Mouse (Mus musculus) gastrocnemius, postnatal 36 days (tissue): ENCODE results near the gene Hs6st3. TPM values are rescaled to one million over a fixed set of nuclear protein-coding genes. Genes with fewer than 3 reads are reported as not detected.
"Not testable (repeated sequence)": the region's sequence is repeated elsewhere in the genome, so short reads cannot be mapped to it uniquely, and the experiment has no call there.

Source experiments
- DNase-seq, 2 experiments: peaks; one replicate each; pipeline ENCODE4 v3.0.0; 2022
- intact Hi-C: fragments of 180-260 bp; cut with DNase I; formaldehyde crosslinking; loops from one replicate; pipeline ENCODE4 v1.15.1; 2025
- total RNA-seq, 2 experiments: library from RNA; stranded (reverse); gene quantifications; 2 replicates each; pipeline ENCODE4 v1.2.3; 2021

Hs6st3 gene
- total RNA-seq, 2 experiments from 2014 or later, result not detected

DNA sequence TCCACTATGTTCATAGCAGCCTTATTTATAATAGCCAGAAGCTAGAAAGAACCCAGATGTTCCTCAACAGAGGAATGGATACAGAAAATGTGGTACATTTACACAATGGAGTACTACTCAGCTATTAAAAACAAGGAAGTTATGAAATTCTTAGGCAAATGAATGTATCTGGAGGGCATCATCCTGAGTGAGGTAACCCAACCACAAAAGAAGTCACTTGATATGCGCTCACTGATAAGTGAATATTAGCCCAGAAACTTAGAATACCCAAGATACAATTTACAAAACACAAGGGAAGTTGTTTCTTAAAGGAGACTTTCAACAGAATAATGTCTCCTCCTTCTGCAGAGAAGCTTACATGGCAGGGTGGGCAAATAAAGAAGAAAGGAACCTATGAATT lies 449.2 kb downstream of the Hs6st3 start:
- intact Hi-C loops, result loop anchor here (5.0 kb wide), 1 partner anchor 265 kb away; no protein-coding TSS in a partner anchor
- DNase-seq, result not testable (repeated sequence)

DNA sequence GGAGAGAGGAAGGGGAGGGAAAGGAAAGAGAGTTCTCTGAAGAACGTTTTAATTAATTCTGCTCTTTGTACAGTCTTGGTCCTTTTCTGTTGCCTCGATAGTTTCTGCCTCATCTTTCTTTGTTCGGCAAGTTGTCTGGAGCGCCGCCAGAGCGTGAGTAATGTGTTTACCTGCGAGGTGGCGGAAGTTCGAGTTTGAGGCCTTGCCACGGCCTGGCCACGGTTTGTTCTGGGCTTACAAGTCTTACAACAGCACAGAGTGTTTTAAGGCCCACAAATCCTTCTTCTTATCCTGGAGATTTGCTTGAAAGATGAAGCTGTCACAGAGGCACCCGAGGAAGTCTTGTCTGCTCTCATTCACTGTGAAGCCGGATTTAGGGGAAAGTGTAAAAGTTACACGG lies 466.2 kb downstream of the Hs6st3 start:
- DNase-seq, result no peak
- intact Hi-C loops, result no loop called here

DNA sequence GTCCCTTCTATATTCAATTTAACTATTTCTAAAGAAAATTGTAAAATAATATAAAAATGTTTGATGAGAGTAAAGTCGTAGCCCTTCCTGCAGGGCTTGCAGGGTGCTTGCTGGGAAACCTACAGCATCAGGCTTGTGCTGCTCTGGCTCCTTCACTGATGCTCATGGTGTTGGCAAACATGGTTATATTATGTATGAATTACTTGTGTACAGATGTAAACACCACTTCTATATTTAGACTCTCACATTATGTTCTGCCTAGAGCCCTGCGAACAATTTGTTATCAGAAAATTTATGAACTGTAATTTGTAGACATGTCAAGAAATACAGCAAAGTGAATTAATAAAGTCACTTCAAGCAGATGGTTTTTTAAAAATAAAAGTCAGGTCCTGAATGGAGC lies 474.7 kb downstream of the Hs6st3 start:
- intact Hi-C loops, result no loop called here
- DNase-seq, result no peak

DNA sequence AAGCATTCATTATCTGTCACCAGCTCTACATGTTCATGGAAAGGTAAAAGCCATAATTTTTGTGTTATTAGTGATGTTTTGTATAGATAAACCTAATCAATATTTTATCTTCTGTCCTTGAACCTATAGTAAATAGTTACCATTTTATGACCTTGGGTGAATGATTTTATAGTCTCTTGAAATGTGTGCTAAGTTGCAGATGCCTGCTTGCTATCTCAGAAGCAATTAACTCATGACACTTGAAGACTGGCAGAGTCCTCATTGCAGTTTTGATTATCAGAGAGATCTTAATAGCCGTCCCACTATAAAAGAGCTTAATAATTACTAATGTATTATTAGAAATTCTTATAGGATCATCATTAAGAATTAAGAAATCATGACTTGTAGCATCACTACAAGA lies 491.0 kb downstream of the Hs6st3 start:
- DNase-seq, result no peak
- intact Hi-C loops, result no loop called here

DNA sequence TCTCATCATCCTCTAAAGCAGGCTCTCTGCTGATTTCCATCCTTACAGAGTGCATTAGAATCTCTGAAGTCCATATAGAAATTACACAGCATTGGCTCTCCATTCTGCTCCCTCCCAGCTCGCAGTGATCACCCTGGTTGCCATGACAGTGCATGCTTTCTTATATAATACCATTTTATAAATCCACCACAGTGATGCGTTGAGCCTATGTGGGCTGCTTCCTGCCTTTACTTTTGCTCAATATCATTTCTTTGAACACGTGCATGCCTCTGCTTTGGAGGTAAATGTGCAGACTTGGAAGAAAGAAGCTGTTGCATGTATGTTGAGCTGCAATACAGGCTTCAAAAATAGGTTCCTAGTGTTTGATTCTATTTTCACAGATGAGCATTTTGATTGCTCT lies 494.9 kb downstream of the Hs6st3 start:
- no peak for DNase-seq
- intact Hi-C loops, result no loop called here

DNA sequence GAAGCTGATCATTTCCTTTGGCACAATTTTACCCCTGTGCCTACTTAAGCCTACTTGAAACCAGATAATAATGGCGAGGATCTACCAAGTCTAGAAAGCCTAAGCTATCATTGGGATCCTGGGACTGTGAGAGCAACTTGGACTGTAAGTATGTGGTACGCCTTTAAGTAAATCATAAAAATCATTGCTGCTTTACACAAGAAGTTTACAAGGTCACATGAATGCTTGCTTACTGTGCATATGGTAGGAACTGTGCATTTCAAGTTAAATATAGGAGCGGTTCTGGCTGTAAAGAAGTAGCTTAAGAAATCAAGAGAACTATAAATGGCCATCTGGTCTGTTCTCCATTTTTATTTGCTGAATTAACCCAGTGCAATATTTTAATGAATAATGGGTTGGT lies 495.5 kb downstream of the Hs6st3 start:
- intact Hi-C loops, result no loop called here

DNA sequence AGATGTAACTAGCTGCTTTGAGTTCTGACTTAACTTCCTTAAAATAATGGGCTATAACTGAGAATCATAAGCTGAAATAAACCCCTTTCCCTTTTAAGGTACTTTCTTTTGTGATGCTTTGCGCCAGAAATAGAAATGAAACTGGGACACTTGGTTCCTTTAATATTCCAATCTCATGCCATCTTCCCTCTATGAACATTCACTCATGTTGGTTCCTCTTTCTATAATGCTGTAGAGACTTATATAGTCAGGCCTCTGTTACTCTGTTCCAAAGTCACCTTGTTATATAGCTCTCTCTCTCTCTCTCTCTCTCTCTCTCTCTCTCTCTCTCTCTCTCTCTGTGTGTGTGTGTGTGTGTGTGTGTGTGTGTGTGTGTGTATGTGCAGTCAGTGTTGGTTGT lies 504.7 kb downstream of the Hs6st3 start:
- intact Hi-C loops, result no loop called here
- DNase-seq, result no peak

More for the DNA sequence above, 495.5 kb downstream of the Hs6st3 start:
- no peak for DNase-seq

DNA sequence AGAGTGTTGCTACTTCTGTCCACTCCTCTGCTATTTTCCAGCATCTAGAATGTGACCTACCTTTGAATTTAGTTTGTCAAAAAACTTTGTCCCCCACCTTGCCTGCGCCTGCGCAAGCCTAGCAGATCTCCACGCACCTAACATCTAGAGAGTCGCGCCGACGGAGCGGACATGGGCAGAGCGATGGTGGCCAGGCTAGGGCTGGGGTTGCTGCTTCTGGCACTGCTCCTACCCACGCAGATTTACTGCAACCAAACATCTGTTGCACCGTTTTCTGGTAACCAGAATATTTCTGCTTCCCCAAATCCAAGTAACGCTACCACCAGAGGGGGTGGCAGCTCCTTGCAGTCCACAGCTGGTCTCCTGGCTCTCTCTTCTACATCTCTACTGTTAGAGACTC lies 505.7 kb downstream of the Hs6st3 start:
- intact Hi-C loops, result no loop called here
- DNase-seq, result no peak

DNA sequence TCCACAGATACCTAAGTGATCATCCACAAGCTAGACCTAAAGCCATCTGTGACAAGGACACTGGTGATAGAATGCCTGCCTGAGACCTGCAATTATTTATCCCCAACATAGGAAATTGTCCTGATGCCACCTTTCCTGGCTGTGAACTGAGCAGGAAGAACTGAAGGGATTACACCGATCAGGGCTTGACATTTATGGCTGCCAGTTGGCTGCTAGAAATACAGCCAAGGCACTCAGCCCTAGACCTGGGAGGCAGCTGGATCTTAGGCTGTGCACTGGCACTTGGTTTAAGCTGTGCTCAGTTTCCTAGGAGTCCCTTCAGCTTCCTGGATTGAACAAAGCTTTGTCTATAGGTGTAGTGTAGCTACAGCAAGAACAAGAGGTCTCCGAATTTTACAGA lies 518.8 kb downstream of the Hs6st3 start:
- DNase-seq, result no peak
- intact Hi-C loops, result no loop called here

DNA sequence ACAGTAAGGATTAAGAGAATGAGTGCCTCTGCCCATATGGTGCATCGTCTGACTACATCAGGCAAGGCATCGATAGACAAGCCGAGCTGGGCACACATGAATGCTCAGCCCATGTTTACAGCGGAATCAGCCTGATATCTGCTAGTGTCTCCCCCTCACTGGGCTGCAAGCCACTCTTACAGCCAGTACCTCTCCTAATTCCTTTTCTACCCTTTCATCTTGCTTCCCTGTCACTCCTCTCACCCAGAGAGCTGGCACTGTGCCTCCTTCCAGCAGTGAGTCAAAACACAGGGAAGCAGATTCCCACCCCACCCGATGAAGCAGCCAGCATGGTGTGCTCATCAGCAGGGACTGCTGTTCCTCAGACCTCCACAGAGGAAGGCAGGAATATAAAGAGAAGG lies 527.6 kb downstream of the Hs6st3 start:
- intact Hi-C loops, result no loop called here
- no peak for DNase-seq

DNA sequence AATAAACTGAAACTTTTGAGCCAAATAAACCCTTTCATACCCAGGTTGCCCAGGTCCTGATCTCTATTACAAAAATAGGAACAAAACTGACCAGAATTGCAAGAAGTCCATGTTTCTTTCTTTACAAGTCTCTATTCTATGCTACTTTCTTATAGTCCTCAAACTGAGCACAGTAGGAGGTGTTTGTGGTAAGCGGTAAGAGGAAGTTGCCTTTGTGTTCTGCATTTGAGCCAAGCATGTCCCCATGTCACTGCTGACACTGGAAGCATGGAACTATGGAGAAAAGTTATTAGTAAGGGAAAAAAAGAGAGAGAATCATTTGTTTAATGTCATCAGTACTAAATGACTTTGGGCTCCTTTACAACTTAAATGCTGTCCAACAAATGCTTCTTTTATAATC lies 529.3 kb downstream of the Hs6st3 start:
- intact Hi-C loops, result no loop called here

DNA sequence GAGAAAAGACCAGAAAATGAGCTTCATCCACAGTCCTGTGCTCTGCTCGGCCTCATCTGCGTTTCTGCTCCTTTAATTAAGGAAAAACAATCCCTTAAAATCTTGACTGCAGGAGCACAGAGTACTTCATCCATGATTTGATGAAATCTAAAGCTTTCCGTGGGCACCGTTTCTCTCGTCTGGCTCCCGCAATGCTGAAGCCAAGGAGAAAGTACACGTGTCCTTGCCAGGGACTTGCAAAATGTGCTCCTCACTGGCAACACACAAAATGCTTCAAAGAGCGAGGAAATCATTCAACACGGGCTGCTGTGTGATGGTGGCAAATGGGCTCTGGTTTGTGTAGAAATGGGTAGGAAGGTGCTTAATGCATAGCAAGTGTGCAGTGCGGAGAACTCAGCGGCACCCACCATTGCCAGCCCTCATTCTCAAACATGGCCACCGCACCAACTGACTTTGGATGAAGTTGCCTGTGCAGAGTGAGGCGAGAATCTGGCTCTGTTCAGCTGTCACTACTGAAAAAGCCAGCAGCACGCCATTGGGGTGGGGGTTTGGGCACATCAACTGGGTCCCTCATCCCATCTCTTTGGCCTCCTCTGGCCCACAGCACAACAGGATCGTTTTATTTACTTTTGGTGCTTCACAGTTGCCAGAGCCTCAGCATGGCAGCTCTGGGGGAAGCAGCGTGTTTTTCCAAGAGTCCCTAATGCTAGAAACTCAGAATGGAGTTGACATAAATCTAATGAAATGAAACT lies 532.9 kb downstream of the Hs6st3 start:
- DNase-seq, result no peak
- intact Hi-C loops, result no loop called here

More for the DNA sequence above, 529.3 kb downstream of the Hs6st3 start:
- DNase-seq, result no peak

DNA sequence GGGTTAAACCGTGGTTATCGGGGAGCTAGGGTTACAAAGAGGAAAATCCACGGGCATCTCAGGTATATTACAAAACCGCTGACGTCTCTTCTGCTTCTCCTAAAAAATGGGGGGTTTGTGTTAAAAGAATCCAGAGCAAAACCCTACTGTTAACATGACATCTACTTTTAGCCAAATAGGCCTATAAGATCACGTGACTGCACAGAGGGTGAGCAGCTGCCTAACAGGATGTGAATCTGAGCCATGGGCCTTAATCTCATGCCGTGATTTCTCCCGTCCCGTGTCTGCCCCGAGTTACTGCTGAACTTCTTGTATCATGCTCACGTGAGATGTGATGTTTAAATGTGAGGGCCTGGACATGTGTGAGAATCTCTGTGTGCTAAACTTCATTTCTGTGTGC lies 540.4 kb downstream of the Hs6st3 start:
- intact Hi-C loops, result no loop called here
- no peak for DNase-seq

DNA sequence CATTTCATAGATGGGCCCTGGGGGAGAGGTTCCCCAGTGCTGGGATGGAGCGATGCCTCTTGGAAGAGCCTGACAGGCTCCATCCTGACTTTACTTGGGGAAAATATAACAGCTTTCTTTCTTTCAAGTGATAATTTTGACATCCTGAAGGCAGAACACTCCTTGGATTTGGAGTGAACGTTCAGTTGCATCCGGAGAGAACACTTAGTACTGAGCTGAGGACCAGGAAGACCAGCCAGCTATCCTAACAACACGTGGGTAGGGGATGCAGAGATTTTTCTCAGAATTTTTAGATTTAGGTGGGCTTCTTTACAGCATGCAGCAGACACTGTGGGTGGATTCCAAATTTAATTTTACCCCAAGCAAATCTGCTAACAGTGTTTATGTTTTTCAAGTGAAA lies 541.9 kb downstream of the Hs6st3 start:
- no peak for DNase-seq
- intact Hi-C loops, result no loop called here

DNA sequence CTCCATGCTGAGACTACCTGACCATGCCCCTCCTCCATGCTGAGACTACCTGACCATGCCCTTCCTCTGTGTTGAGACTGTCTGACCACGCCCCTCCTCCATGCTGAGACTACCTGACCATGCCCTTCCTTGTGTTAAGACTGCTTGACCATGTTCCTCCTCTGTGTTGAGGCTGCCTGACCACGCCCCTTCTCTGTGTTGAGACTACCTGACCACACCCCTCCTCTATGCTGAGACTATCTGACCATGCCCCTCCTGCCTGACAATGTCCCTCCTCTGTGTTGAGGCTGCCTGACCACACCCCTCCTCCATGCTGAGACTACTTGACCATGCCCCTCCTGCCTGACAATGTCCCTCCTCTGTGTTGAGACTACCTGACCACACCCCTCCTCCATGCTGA lies 549.7 kb downstream of the Hs6st3 start:
- intact Hi-C loops, result no loop called here
- DNase-seq, result no peak

DNA sequence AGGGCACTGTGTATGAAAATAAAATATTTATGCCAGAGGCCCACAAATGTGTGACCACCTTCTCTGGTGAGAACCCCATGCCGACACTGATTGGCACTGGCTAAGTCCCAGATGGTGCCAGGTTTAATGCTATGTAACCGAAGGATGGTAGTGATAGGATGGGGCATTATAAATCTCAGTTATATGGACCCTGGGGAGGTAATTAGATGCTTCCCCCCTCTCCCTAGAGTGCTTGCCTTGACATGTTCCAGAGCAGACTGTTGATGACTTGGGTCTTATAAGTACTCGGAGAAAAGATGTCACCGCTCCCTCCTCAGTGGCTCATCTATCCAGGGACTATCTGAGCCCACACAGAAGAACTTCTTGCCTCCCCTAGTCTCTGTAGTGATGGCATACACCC lies 561.8 kb downstream of the Hs6st3 start:
- intact Hi-C loops, result no loop called here
- no peak for DNase-seq

DNA sequence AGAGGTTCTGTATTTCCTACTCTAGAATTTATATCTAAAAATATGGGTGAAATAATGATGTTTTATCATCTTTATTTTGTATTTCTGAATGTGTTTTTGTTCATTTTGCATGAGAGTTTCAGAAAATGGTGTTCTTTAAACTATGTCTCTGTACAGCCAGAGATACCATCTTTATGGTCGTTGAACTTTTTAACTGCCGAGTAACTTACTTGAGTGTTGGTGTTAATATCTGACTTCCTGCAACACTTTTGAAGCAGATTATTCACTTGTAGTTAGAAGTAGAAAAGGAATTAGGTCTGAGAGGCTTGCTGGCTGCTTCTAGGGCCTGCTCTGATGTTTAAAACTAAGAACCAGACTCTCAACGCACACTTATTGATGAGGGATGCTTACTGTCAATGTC lies 576.6 kb downstream of the Hs6st3 start:
- DNase-seq, result no peak
- intact Hi-C loops, result no loop called here

DNA sequence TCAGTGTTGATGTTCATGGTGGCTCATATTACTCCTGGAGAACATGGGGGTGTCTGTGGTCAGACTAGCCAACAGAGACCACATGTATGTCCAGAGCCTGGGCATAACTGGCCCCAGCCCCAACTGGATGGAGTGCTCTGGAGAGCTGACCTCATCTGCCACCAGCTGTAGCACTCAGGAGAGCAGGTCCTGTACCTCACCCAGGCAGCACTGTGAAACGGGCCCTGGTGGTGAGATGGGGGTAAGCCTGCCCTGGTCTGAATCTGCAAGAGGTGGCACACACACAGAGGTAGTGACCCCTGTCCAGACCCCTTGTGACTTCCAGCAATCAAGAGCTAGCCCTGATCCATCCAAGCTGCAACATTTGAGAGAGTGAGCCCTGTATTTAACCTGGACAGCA lies 579.2 kb downstream of the Hs6st3 start:
- no peak for DNase-seq
- intact Hi-C loops, result no loop called here

DNA sequence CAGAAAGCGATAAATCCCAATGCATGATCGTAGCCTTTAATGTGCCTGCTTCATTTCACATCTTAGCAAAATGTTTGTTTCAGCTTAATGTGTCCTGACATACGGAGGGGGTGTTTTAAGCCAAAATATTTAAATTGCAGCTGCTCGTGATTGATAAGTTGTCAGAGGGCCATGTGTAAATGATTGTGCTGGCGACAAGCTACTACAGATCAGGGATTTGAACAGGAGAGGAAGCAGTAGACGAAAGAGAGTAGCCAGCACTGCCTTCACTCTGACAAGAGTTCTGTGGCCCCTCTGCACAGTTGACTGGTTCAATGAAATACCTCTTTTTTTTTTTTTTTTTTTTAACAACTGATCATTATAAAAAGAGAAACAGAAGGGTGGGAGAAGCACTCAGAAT lies 587.0 kb downstream of the Hs6st3 start:
- intact Hi-C loops, result no loop called here

DNA sequence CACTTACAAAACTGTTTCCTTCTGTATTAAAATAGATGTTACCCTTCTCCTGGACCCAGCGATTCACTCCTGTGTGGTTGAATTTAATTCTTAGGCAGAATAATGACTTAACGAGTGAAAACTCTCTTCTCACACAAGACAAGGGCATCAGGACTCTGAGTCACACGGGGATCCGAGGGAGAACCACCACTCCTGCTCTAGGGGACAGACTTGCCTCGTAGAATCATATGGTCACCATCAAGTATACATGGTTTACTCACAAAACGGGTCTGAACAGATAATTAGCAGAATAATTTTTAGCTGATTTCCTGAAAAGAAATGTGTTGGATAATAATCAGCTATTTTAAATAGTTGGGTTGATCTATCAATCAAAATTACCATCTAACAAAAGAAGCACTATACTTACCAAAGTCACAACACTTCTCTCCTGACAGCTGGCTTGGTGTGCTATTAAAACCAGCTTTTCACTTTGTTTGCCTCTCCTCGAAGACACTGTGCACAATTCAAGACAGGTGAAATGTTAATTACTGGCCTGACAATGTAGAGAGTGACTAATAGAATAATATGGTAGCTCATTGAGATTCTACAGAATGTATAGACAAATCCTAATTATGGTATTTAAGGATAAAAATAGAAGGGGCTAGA lies 593.4 kb downstream of the Hs6st3 start:
- DNase-seq, result no peak
- intact Hi-C loops, result no loop called here

More for the DNA sequence above, 587.0 kb downstream of the Hs6st3 start:
- no peak for DNase-seq

DNA sequence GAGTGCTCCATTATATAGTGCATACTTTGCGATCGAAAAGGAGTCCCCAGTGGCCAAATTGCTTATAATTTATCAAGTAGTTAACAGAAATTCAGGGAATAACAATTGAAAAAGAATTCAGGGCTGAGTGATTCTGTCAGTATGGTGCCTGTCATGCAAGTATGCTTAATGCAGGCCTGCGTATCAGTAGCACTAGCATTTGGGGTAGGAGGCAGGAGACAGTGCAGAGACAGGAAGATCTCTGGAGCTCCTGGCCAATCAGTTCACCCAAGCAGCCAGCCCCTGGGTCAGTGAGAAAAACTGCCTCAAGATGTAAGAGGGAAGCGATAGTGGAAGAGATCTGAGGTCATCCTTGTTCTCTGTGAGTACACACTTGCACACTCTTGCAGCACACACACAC lies 594.1 kb downstream of the Hs6st3 start:
- DNase-seq, result no peak
- intact Hi-C loops, result no loop called here

DNA sequence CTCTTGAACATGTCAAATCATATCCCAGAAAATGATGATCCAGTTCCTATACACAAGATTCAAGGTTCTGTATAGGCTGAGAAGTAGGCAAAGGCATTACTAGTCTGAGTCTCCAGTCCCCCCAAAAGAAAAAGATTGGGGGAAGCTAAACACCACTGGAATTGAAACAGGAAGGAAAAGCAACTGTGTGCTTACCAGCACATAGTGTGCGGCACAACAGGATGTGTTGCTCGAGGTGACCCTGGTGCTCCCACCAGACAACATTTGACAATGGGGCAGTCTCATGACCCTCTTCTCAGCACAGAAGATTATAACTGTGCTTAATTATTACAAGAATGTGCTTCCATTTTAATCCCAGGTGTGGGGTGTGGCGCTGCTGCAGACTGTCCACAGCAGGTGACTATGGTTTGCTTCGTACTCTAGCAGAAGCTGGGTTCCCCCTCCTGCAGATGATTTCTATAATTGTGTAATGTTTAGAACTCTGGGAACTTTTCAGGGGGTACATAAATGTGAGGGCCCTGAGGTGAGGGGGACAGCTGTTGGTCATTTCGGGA lies 599.3 kb downstream of the Hs6st3 start:
- intact Hi-C loops, result no loop called here
- DNase-seq, result no peak
